Mouse (Mus musculus) kidney, embryonic 16.5 days (tissue): Measurements from ENCODE around the gene Unc13a. TPM values are rescaled to one million over a fixed set of nuclear protein-coding genes. Genes with fewer than 3 reads are reported as not detected.

ENCODE experiments used
- ATAC-seq: fragments of 200-750 bp; cut with Nextera tagmentation; 2 replicates; pipeline ENCODE4 v1.8.0; 2017; ENCODE audit warnings: moderate TSS enrichment; ENCODE audit not compliant: low FRiP score, low TSS enrichment
- H3K27ac ChIP-seq: fragments of 300-500 bp; sonication (generic); 2 replicates; pipeline ENCODE4 v1.5.1; 2014; ENCODE audit warnings: low read length
- H3K27me3 ChIP-seq: fragments of 300-500 bp; sonication (generic); 2 replicates; pipeline ENCODE4 v1.6.1; 2014; ENCODE audit warnings: low read length, control low read depth, mixed read lengths; ENCODE audit not compliant: insufficient read depth
- H3K36me3 ChIP-seq: fragments of 300-500 bp; sonication (generic); 2 replicates; pipeline ENCODE4 v1.6.1; 2014; ENCODE audit warnings: low read length, control low read depth, mixed read lengths; ENCODE audit not compliant: insufficient read depth
- H3K4me1 ChIP-seq: fragments of 300-500 bp; sonication (generic); 2 replicates; pipeline ENCODE4 v1.6.1; 2014; ENCODE audit warnings: low read length, control low read depth, mixed read lengths; ENCODE audit not compliant: insufficient read depth
- H3K4me2 ChIP-seq: fragments of 300-500 bp; sonication (generic); replicated peaks from 2 replicates; pipeline ENCODE4 v1.6.1; 2014; ENCODE audit warnings: low read depth, low read length
- H3K4me3 ChIP-seq: fragments of 300-500 bp; sonication (generic); 2 replicates; pipeline ENCODE4 v1.5.1; 2014; ENCODE audit warnings: mild to moderate bottlenecking, low read length
- H3K9ac ChIP-seq: fragments of 300-500 bp; sonication (generic); replicated peaks from 2 replicates; pipeline ENCODE4 v1.6.1; 2014; ENCODE audit warnings: low read length
- H3K9me3 ChIP-seq: fragments of 300-500 bp; sonication (generic); 2 replicates; pipeline ENCODE4 v1.6.1; 2016; ENCODE audit warnings: low read length, control low read depth
- WGBS: fragments of 180-500 bp; shearing (Covaris S2); extraction: QIAGEN DNeasy Blood & Tissue Kit; methylation state at CpG from one replicate; pipeline ENCODE4 v1.1.7; 2014; 5-methylcytosine and 5-hydroxymethylcytosine counted together
- polyA plus RNA-seq: library from polyadenylated mRNA; unstranded; fragments of >200 nt; fragmentation: Nextera tagmentation; extraction: Ambion mirVana; gene quantifications from 2 replicates; pipeline ENCODE4 v1.2.1, GENCODE M21; 2015

Gene Unc13a
- polyA plus RNA-seq, 1 experiment from 2014 or later: 0.55 TPM

DNA sequence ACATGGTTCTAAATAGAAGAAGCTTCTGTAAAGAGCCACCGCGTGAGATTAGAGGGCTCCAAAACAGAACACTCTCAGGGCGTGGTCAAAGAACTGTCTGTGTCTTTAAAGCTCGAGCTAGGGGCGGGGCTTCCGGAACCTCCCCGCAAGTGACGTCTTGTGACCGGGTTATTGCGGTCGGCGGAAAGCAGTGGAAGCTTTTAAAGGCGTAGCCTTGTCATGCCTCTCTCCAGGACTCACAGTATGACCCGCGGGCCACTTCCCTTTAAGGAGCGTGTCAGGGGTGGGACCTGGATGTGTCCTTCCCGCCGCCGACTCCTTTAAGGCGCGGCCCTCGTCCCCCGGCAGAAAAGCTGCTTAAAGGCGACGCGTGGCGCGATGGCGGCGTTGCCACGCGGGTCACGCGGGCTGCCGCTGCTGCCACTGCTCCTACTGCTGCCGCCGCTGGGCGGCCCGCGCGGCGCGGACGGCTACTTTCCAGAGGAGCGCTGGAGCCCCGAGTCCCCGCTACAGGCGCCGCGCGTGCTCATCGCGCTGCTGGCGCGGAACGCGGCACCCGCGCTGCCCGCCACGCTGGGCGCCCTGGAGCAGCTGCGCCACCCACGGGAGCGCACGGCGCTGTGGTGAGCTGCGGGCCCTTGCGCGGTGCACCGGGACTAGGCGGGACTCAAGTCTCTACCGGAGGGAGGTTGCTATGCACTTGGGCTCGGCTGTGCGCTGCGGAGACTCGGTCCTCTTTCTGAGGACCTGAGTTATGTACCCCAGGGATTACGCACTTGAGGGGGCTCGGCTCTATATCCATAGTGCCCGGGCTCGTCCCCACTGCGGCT lies 60.5 kb downstream of the Unc13a start, which contains the start of gene Colgalt1:
Gene Colgalt1 (plus strand): TSS at position 177 of the 830 bp plus-strand sequence.
- ATAC-seq: peak; percentile 99
- Histone ChIP-seq H3K27me3 (no peaks in the 10 kb centered on the region), H3K36me3 (peaks cover 14% of the 10 kb centered on the region), H3K4me2 (peak within 1 kb of the TSS; percentile 78), H3K9ac (peak within 1 kb of the TSS; percentile 85), H3K4me3 (peak within 1 kb of the TSS; percentile 77), H3K27ac (peak within 1 kb of the TSS; percentile 80), H3K4me1 (peaks cover 14% of the 10 kb centered on the region), H3K9me3 (no peaks in the 10 kb centered on the region)
- under 1% methylated on average over 82 of the region's 82 CpGs for WGBS

DNA sequence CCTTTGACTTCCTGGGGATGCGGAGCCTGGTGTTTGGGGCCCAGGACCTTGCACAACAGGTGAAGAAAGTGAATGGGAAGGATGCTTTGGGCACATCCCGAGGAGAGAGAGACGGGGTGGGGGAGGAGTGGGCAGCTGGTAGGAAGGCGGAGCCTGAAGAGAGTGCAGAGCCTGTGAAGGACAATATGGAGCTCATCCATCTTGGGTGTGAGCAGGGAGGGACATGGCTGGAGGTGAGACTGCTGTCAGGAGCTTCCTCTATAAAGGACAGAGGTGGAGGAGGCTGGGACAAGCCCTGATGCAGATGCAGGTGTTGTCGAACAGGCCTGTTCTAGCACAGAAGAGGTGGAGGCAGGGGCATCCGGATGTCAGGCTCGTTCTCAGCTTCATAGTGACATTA lies 67.5 kb downstream of the Unc13a start:
- no peak for ATAC-seq

GRCm38 (mm10) chr8:71602666-71603334 lies 68.8 kb downstream of the Unc13a start:
- peaks cover 14% of the 10 kb centered on the region for H3K4me1 ChIP-seq
- WGBS: 1% methylated on average over 32 of the region's 32 CpGs
- peaks cover 22% of the 10 kb centered on the region for H3K27me3 ChIP-seq
- peak; percentile 87 for ATAC-seq
- peak overlapping the region; percentile 47 for H3K9ac ChIP-seq
- H3K36me3 ChIP-seq: no peaks in the 10 kb centered on the region
- H3K4me3 ChIP-seq: peak overlapping the region; percentile 42
- H3K9me3 ChIP-seq: no peaks in the 10 kb centered on the region
- H3K27ac ChIP-seq: no peak overlapping the region
- H3K4me2 ChIP-seq: peak overlapping the region; percentile 59

More for the DNA sequence above, 67.5 kb downstream of the Unc13a start:
- H3K4me2 ChIP-seq: no peak overlapping the region
- H3K4me1 ChIP-seq: peaks cover 14% of the 10 kb centered on the region
- 55% methylated on average over 7 of the region's 7 CpGs for WGBS
- no peak overlapping the region for H3K4me3 ChIP-seq
- no peak overlapping the region for H3K27ac ChIP-seq
- H3K9ac ChIP-seq: 0 out of 2 replicates have a peak overlapping the region, but pooled peaks have one; percentile 7
- no peaks in the 10 kb centered on the region for H3K36me3 ChIP-seq
- H3K27me3 ChIP-seq: peaks cover 22% of the 10 kb centered on the region
- H3K9me3 ChIP-seq: no peaks in the 10 kb centered on the region

GRCm38 (mm10) chr8:71601939-71602665 lies 69.5 kb downstream of the Unc13a start:
- H3K27ac ChIP-seq: no peak overlapping the region
- H3K4me1 ChIP-seq: peaks cover 14% of the 10 kb centered on the region
- H3K36me3 ChIP-seq: no peaks in the 10 kb centered on the region
- H3K27me3 ChIP-seq: peaks cover 22% of the 10 kb centered on the region
- no peaks in the 10 kb centered on the region for H3K9me3 ChIP-seq
- ATAC-seq: peak; percentile 25; the same call in 1 of the 2 replicates
- H3K4me2 ChIP-seq: peak overlapping the region; percentile 59
- peak overlapping the region; percentile 29 for H3K9ac ChIP-seq
- 2% methylated on average over 65 of the region's 65 CpGs for WGBS
- peak overlapping the region; percentile 42 for H3K4me3 ChIP-seq

GRCm38 (mm10) chr8:71598841-71599240 lies 72.7 kb downstream of the Unc13a start:
- ATAC-seq: no peak
- H3K36me3 ChIP-seq: peaks cover 5% of the 10 kb centered on the region; the same call in 1 of the 2 replicates

GRCm38 (mm10) chr8:71598375-71598774 lies 73.2 kb downstream of the Unc13a start:
- Histone ChIP-seq H3K36me3 (peaks cover 6% of the 10 kb centered on the region; the same call in 1 of the 2 replicates), H3K27me3 (peaks cover 22% of the 10 kb centered on the region), H3K4me2 (no peak overlapping the region), H3K9me3 (no peaks in the 10 kb centered on the region), H3K27ac (no peak overlapping the region), H3K4me1 (peaks cover 19% of the 10 kb centered on the region), H3K4me3 (no peak overlapping the region), H3K9ac (no peak overlapping the region)
- ATAC-seq: no peak

More at GRCm38 (mm10) chr8:71598841-71599240, 72.7 kb downstream of the Unc13a start:
- Histone ChIP-seq H3K4me2 (no peak overlapping the region), H3K27me3 (peaks cover 22% of the 10 kb centered on the region), H3K4me1 (peaks cover 14% of the 10 kb centered on the region), H3K4me3 (no peak overlapping the region), H3K9me3 (no peaks in the 10 kb centered on the region), H3K27ac (no peak overlapping the region), H3K9ac (no peak overlapping the region)
- WGBS: 93% methylated on average over 5 of the region's 5 CpGs

DNA sequence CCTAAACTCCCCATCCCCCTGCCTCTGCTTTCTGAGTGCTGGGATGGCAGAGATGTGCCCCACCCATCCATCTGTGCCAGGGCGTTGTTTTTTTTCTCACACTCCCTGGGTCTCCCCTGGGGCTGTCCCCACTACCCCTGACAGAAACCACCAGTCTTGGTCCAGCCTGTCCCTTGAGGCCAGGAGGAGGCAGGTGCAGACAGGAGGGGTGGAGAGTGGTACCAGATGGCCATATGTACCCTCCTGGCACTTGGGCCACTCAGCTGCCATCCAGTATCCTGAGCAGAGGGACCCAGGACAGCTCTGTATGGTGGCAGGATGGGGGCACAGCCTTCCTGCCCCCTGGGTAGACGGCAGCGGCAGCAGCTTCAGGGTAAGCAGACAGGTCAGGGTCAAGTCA lies 74.1 kb downstream of the Unc13a start, which contains the start of gene Fam129c:
Gene Fam129c (plus strand): TSS at position 198 of the 400 bp plus-strand sequence.
- H3K4me2 ChIP-seq: no peak within 1 kb of the TSS
- H3K9ac ChIP-seq: no peak within 1 kb of the TSS
- H3K9me3 ChIP-seq: no peaks in the 10 kb centered on the region
- 87% methylated on average over 3 of the region's 3 CpGs for WGBS
- H3K4me3 ChIP-seq: no peak within 1 kb of the TSS
- H3K4me1 ChIP-seq: peaks cover 21% of the 10 kb centered on the region
- H3K27ac ChIP-seq: no peak within 1 kb of the TSS
- H3K27me3 ChIP-seq: peaks cover 18% of the 10 kb centered on the region
- no peak for ATAC-seq
- H3K36me3 ChIP-seq: peaks cover 6% of the 10 kb centered on the region; the same call in 1 of the 2 replicates

GRCm38 (mm10) chr8:71596798-71597197 lies 74.8 kb downstream of the Unc13a start:
- H3K4me2 ChIP-seq: no peak overlapping the region
- peaks cover 6% of the 10 kb centered on the region; the same call in 1 of the 2 replicates for H3K36me3 ChIP-seq
- H3K4me1 ChIP-seq: peaks cover 14% of the 10 kb centered on the region
- H3K27ac ChIP-seq: no peak overlapping the region
- WGBS: 78% methylated on average over 4 of the region's 4 CpGs
- H3K27me3 ChIP-seq: peaks cover 12% of the 10 kb centered on the region
- no peak overlapping the region for H3K9ac ChIP-seq
- no peaks in the 10 kb centered on the region for H3K9me3 ChIP-seq
- no peak for ATAC-seq
- H3K4me3 ChIP-seq: no peak overlapping the region

GRCm38 (mm10) chr8:71596384-71596783 lies 75.2 kb downstream of the Unc13a start:
- Histone ChIP-seq H3K36me3 (peaks cover 6% of the 10 kb centered on the region; the same call in 1 of the 2 replicates), H3K27me3 (peaks cover 8% of the 10 kb centered on the region), H3K9ac (no peak overlapping the region), H3K4me3 (no peak overlapping the region), H3K4me2 (no peak overlapping the region), H3K9me3 (no peaks in the 10 kb centered on the region), H3K27ac (no peak overlapping the region), H3K4me1 (peaks cover 14% of the 10 kb centered on the region)
- ATAC-seq: no peak
- 67% methylated on average over 6 of the region's 6 CpGs for WGBS
